Mouse (Mus musculus) urinary bladder, adult 2 months (tissue): Measurements from ENCODE around the gene Leap2. TPM values are rescaled to one million over a fixed set of nuclear protein-coding genes. Genes with fewer than 3 reads are reported as not detected.
A peak's percentile ranks its signal among the peaks of the same experiment; 100 is the strongest.
"Not testable (repeated sequence)": the region's sequence is repeated elsewhere in the genome, so short reads cannot be mapped to it uniquely, and the experiment has no call there.

Experiments
- DNase-seq: peaks from one replicate; pipeline ENCODE4 v3.0.0; 2022; ENCODE audit warnings: low spot score
- polyA plus RNA-seq: library from polyadenylated mRNA; depleted of rRNA; stranded (reverse); fragments of >200 nt; gene quantifications from 2 replicates; pipeline ENCODE4 v1.2.3, GENCODE M21; 2012

Gene Leap2
- polyA plus RNA-seq, 1 experiment = not detected

DNA sequence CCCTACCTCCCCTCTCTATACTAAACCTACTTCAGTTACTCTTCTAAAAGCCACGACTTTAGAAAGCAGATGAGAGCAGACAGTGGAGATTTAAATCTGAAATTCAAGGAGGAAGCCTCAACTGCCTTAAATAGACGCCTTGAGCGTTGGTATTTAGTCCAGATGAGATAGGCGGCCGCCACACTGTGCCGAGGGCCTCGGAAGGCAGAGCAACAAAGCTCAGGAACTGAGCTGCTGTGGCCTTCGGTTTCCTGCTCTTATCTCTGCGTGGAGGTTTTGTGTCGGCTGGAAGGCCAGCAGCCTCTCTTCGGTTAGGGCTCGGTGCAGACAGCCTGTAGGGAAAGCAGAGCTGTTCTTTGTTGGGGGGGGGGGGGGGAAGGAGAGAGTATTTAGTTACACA lies 19.0 kb upstream of the Leap2 start:
- no peak for DNase-seq

- DNase-seq = no peak
Observed at GRCm38 (mm10) chr11:53436338-53436737, 13.4 kb upstream of the Leap2 start.

- no peak for DNase-seq
Observed at GRCm38 (mm10) chr11:53435504-53435903, 12.5 kb upstream of the Leap2 start.

- no peak for DNase-seq
Observed at GRCm38 (mm10) chr11:53433057-53433456, 10.1 kb upstream of the Leap2 start.

GRCm38 (mm10) chr11:53431347-53432056 lies 8.5 kb upstream of the Leap2 start:
- DNase-seq = no peak

- peak; percentile 93 for DNase-seq
Observed at GRCm38 (mm10) chr11:53430670-53431346, 7.8 kb upstream of the Leap2 start, which contains the start of the genes Uqcrq and Gdf9. Gene Uqcrq (minus strand): TSS chr11:53430831. Gene Gdf9 (plus strand): TSS chr11:53431023.

GRCm38 (mm10) chr11:53430300-53430669 lies 7.3 kb upstream of the Leap2 start:
- no peak for DNase-seq

DNA sequence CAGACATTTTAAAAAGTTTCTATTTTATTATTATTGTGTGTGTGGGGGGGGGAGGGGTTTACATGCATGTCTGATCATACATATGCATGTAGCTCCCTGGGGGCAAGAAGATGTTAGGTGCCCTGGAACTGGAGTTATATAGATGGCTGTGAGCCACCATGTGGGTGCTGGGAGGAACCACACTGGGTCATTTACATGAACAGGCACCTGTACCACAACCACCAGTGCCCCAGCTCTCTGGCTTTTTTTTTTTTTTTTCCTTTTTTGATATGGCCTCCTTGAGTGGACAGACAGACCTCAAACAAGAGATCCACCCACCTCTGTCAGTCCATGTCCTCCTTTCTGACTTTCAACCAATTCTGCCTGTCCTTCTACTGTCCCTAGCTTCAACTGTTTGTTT lies 6.2 kb upstream of the Leap2 start:
- no peak for DNase-seq

DNA sequence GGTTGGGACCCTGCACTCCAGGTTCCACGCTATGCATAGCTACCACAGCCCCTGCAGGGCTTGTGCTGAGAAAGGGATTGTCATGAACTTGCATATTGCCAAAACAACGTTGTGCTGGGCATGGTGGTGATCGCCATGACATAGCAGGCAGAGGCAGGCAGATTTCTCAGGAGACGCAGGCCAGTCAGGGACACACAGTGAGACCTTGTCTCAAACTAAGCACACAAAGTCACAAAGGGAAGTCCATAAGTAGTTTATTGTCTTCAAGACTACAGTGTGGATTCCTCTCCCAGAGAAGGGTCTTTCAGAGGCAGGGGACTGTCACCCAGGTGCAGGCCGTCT lies 5.7 kb upstream of the Leap2 start:
- DNase-seq = no peak

DNA sequence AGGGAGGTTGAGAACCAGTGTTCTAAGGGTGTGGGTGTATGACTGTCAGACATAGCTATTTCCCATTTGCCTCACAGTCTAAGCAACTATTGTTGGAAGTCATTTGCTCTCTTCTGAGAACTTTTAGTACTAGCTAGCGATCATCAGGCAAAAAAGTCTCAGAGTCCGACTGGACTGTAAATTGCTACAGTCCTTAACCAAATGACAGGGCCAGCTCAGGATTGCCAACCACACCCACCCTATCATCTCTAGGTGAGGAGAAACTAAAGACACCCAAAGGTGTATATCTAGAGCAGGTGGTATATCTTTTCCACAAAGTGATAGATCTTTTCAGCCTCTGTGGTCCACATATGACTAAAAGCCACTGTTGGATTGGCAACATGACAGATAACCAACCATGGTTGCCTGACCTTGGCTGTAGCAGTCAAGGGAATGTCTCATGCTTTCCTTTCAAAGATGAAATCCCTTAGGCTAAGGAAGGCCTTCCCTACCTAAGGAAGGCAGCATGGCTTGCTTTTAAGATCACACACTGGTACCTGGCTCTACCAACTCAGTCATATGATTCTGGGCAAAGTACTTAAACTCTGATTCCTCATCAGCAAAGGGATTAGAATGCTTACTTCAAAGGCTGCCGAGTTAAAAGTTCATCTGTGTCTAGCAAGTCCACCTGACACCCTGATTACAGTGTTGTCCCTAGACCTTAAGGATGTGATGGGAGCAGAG lies 5.2 kb upstream of the Leap2 start:
- DNase-seq = no peak

- not testable (repeated sequence) for DNase-seq
Observed at GRCm38 (mm10) chr11:53426914-53427313, 3.9 kb upstream of the Leap2 start.

GRCm38 (mm10) chr11:53425711-53426255 lies 2.8 kb upstream of the Leap2 start:
- no peak for DNase-seq

- DNase-seq = no peak
Observed at GRCm38 (mm10) chr11:53425251-53425650, 2.3 kb upstream of the Leap2 start.

DNA sequence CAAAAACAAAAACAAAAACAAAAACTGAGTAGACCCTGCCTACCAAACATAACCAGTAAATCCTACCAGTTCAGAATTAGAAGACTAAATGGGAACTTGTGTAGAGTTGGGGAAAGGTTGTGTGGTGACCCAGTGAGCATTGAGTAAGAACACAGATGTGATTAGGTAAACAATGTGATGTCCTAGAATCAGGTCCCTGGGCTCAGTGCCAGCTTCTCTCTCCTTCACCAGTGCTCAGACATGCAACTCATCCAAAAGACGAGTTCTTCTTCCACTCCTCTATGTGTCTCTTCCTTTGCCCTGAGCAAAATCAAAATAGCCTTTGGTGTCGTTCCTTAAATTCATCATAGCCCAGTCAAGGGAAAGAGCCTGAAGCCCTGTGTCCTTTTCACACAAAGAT lies 1.9 kb upstream of the Leap2 start:
- DNase-seq = no peak

GRCm38 (mm10) chr11:53418048-53418447 lies 4.9 kb downstream of the Leap2 start:
- no peak for DNase-seq

DNA sequence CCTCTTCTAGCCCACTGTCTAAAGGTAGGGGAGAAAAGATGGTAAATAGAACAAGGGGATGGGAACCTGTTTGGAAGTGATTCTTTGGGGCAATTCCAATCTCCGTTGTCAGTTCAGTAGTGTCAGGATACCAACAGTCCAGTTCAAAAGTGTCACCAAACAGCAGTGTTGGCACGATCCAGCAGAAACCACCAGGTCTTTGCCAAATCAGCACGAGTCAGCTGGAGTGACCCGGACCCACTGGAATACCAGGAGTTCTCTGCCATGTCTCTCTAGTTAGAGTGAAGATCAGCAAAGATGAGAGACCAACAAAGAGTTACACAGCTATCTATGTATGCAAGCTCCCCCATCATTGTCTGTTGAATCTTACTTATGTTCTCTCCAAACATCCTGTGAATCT lies 9.1 kb downstream of the Leap2 start:
- no peak for DNase-seq

- no peak for DNase-seq
Observed at GRCm38 (mm10) chr11:53411738-53412137, 11.2 kb downstream of the Leap2 start.

GRCm38 (mm10) chr11:53403638-53404037 lies 19.3 kb downstream of the Leap2 start:
- no peak for DNase-seq

DNA sequence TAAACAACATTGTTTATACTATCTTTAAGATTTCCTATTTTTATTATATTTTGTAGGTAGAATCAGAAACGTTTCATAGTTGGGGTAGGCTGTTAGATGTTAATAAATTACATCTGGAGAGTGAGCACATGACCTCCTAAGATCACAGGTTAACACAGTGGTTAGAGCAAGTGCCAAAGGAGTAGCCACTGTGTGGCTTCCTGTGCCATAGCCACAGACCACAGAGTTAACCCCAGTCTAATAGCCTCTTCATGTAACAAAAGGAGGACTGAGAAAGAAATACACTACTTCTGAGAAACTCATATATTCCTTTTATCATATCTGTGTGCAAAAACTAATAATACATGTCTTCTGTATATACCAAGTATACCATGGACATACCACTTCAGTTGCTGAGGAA lies 29.1 kb downstream of the Leap2 start:
- no peak for DNase-seq

GRCm38 (mm10) chr11:53383758-53384428 lies 39.1 kb downstream of the Leap2 start:
- no peak for DNase-seq

DNA sequence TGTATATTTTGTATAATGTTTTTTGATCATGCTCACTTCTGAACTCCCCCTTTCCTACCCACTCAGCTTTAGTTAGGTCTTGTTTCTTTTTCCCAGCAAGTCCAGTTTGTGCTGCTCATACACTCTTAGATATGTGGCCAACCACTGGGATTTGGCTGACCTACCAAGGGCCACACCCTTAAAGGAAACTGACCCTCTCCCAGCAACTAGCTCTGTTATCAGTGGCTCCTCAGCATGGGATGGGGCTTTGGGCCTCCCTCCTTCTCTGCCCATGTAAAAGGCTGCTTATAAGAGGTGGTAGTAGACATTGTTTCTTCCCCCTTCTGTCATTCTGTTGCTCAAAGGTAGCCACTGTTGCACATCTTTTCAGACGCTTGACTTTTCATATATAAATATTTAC lies 44.1 kb downstream of the Leap2 start:
- DNase-seq = no peak
